Mouse (Mus musculus): ENCODE data around the gene Lrrc61.
A peak's percentile ranks its signal among the peaks of the same experiment; 100 is the strongest.

The Lrrc61 gene

GRCm38 (mm10) chr6:48548314-48548713, 6.3 kb upstream of the Lrrc61 start:
- no peak for DNase-seq (ENCODE audit: low spot score)

GRCm38 (mm10) chr6:48552918-48553317, 1.7 kb upstream of the Lrrc61 start:
- DNase-seq (ENCODE audit: low spot score) = no peak

DNA sequence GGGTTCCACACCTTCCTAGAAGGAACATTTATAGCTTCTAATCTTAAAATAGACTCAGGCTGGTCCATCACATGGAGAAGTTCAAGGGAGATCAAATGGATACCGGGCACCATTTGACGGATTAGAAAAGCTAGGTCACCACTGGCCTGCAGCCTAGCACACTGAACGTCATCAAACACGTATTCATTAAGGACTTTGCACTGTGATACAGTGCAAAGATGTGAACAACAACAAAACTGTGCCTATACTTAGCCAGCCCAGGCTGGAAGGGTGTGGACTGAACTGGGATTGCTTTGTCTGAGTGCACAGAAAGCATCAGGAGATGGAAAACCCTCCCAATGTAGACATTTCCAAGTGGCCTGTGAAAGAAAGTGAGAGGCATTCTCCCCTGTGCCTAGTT, 777 bp upstream of the Lrrc61 start:
- no peak for DNase-seq (ENCODE audit: low spot score)

DNA sequence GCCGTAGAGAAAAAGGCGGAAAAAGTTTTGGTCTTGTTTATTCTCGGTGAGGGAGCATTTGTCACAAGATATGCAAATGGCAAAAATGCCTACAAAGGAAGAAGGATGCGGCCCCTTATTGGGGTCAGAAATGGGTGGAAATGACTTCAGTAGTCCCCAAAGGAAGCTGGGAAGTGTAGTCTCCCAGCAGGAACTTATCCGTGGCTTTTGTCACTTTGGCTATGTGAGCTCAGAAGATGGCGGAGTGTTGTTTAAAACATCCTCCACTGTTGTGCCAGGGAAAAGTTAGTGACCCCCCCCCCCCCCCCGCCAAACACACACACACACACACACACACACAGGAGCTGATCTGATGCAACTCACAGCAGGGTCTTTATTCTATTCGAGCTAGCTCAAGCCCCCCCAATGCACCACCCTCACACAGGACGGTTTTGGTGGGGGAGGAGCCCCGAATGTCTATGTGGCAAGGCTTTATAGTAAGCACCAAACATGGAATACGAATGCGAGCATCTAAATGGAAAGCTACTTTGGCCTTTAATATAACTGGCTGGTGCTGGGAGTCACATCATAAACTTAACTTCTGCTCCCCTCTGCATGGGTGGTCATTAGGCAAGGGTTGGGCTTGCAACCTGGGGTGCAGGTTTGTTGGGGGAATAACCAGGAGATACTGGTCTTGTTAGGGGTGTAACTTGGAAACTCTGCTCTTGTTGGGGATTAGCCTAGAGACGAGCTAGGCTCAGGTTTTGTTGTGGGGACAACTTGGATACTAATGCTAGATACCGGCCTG, 701 bp downstream of the Lrrc61 start:
- DNase-seq (ENCODE audit: low spot score) = no peak

DNA sequence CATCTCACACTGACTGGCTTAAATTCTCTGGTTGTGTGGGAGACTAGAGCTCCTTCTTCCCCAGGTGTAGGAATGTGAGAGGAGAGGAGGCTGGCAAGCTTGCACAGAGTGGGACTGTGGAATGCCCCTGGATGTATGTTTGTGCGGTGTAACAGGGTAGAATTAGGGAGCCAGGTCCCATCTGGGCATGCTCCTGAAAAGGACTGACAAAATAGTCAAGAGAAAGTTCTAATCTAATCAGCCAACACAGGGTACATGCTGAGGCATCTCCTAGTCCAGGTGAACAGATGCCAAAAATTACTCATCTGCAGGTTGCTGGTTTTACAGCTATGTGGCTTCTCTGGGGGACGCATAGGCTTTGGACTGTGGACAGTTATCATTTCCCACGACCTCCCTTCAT, 1.4 kb downstream of the Lrrc61 start:
- DNase-seq (ENCODE audit: low spot score) = no peak

DNA sequence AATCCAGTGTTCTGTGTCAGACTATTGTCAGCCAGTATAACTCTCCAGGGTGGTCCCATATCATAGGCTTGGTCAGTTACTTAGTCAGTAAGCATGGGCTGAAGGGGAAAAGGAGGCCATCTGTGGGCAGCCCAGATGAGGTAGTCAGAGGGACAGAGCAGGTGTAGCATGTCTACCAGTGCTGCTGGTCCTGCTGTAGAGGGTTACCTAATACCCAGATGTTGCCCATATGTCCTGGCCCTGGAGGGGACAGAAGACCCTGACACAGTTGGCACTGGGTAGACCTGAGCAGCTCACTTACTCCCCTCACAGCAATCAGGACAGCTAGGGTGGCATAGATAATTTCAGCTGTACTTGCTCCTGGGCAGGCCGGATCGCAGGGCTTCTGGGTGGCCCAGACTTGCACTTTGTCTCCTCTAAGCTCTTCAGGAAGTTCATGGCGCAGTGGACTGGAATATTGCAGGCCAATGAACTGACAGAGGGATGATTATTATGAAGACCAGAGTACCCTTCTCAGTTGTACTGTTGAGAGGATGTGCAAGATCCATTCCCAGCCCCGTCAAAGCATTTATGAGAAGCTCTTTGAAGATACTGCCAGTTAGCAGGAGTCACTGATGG, 11.2 kb downstream of the Lrrc61 start:
- no peak for DNase-seq (ENCODE audit: low spot score)

DNA sequence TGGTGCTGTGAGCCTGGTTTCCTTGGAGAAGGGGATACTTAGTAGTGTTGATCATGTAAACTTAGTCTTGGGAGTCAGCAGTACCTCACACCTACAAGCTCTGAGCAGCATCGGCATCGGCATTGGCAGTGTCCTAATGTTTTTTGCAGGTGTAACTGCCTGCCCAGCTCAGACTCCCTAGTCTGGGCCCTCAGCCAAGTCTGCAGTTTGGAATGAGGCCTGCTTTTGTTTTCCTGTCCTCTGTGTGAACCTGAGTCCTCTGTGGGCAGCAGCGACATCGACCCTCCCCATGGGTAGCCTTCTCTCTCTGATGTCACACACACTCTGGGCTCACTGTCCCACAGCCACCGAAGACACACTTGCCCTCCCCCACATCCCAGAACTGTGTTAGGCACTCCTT, 11.7 kb downstream of the Lrrc61 start:
- DNase-seq (ENCODE audit: low spot score) = peak; percentile 61

GRCm38 (mm10) chr6:48568036-48568984, 13.7 kb downstream of the Lrrc61 start:
- DNase-seq (ENCODE audit: low spot score) = no peak

GRCm38 (mm10) chr6:48569065-48569807, 14.6 kb downstream of the Lrrc61 start:
- DNase-seq (ENCODE audit: low spot score) = no peak

DNA sequence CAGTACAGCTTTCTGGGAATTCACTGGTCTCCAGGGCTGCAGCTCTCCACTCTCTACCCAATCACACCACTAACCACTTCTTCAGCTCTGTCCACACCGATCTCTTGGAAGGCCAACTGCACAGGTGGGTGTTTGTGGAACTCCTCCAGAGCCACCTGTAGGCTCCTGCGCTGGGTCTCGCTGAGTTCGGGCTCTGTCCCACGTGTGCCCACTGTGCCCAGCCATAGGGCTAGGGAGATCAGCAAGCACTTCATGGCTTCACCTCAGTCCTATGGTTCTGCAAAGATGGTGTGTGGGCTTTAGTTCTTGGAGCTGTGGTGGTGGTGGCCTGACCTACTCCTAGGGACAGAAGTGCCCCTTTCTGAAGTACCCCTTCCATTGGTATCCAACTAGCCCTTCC, 17.4 kb downstream of the Lrrc61 start:
- no peak for DNase-seq (ENCODE audit: low spot score)

GRCm38 (mm10) chr6:48572572-48573061, 18.0 kb downstream of the Lrrc61 start, which contains the start of gene Rarres2:
TSS of gene Rarres2 (minus strand) at chr6:48572789.
- DNase-seq (ENCODE audit: low spot score) = no peak

DNA sequence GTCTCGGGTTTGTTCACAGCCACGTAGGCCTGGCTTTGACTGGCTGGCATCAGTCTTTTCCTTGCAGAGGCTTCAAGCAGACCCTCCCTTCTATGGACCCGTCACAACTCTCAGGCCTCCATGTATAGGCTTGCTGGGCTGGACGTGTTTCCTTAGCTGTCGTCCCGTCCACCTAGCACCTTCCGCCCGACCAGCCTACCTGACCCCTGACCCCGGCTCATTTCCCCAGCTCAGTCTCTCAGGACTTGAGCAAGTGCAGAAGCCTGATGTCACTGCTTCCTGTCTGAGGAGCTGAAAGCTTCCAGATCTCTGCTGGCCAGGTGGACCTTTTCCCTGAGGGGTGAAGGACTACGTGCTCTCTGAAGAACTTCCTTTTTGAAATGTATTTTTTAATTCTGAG, 18.7 kb downstream of the Lrrc61 start:
- DNase-seq (ENCODE audit: low spot score) = no peak

DNA sequence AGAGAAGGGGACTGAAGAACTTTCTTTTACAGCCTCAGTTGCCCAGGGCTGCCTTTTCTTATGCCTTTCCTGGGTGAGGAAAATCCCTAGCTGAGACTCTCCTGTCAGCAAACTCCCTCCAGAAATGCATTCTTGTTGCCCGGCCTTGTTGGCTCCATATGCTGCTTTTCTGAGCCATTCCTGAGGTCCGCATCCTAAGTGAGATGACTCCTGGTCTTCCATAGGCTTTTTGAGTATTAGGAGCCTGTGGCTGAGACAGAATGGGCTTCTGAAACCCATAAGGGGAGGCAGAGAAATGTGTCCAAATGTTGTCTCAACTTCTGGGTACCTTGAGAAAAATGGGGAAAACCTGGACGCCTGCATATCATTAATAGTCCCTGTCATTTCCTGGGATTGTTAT, 19.4 kb downstream of the Lrrc61 start:
- DNase-seq (ENCODE audit: low spot score) = no peak

GRCm38 (mm10) chr6:48578736-48579135, 24.1 kb downstream of the Lrrc61 start:
- no peak for DNase-seq (ENCODE audit: low spot score)

DNA sequence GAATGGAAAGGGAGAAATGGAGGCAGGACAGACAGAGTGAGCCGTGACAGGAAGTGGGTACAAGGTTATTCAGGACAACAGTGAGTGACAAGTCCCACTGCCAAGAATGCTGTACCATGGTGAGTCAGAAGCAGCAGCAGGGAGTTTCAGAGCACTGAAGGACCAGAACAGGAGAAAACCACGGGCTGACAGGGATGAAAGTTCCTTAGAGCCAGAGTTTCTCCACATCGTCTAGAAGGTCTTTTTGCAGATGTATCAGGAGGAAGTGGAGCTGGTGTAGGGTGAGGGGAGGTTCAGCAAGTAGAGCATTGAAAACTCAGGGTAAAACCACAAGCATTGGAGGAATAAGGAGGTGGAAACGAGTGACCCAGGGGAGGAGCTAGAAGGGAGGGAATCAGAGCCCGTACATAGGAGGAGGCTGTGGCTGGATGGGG, 24.6 kb downstream of the Lrrc61 start:
- no peak for DNase-seq (ENCODE audit: low spot score)

DNA sequence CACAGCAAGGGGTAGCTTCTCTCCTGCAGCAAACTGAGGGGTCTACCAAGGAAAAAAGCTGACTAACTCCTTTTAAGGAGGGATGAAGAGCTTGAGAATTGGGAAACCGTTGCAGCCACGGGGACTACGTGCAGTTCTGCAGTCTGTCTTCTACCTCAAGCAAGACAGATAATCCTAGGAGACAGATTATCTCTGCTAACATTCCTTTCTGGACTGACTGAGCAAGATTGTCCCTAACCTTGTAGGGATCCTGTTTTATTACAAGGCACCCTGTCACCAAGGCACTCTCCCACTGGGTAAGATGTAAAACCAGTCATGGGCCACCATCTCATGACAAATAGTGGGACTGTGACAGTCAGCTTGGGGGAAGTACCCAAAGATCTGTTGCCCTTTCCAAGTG, 26.7 kb downstream of the Lrrc61 start:
- no peak for DNase-seq (ENCODE audit: low spot score)

GRCm38 (mm10) chr6:48582037-48582436, 27.4 kb downstream of the Lrrc61 start:
- DNase-seq (ENCODE audit: low spot score) = peak; percentile 33

DNA sequence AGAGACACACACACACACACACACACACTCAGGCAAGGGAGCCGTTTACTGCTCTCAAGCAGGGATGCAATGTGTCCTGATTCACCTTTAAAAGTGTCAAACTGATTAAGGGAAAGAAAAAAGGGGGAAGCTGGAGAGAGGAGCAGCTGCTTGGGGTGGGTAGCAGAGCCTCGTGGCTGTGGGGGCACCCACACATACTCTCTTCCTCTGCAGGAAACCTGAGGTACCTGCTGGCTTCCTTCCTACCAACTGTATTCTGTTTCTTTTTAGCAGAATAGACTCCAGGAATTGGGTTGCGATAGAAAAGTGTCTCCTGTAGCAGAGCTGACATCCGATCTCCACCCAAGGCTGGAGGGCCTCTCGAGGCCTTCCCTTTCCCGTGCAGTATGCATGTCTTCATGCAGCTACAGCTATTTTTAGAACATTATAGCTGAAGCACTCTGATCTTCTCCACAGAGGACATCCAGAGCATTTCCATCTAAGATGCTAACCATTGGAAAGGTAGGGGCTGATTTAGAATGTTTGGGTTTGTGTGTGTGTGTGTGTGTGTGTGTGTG, 34.7 kb downstream of the Lrrc61 start, which contains the start of gene Gm45021:
Gene Gm45021 (plus strand): TSS at position 417 of the 557 bp plus-strand sequence.
- no peak for DNase-seq (ENCODE audit: low spot score)

- DNase-seq (ENCODE audit: low spot score) = no peak
Measured at GRCm38 (mm10) chr6:48591221-48591845, 36.7 kb downstream of the Lrrc61 start.

DNA sequence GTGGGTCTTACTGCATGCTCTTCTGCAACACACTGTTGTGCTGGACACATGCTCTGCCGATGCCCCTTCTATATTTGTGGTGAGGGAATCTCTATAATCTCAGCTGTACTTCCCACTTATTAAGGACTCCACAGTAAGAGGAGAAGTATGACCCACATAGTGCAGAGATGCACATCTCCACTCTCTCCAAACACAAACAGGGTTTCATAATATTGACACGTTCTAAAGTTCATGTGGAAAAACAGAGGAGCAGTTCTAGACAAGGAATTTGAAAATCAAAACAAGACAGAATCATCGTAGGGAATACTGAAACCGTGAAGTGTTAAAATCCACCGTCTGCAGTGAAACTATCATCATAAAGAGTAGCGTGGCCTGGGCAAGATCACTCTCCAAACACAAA, 37.3 kb downstream of the Lrrc61 start:
- DNase-seq (ENCODE audit: low spot score) = no peak
